In genomic region chr9:21547075-21547941, GRCm38 (mm10) we compare ENCODE assay signal across 8 mouse cellular contexts. TPM values are rescaled to one million over a fixed set of nuclear protein-coding genes. Genes with fewer than 3 reads are reported as not detected.
DNase-seq lines count a peak whose midpoint lies in the region; TF ChIP-seq lines count a peak whose summit lies in the region.

No protein-coding gene starts in this region.

- TF ChIP-seq CTCF in heart, adult 2 months (IDR thresholded peaks at IDR 0.05), result no peak
- TF ChIP-seq CTCF in kidney, adult 2 months (conservative IDR thresholded peaks at IDR 0.05; ENCODE audit: insufficient read depth, insufficient read length, low read depth, low read length), result no peak
- TF ChIP-seq CTCF in liver, adult 2 months (IDR thresholded peaks at IDR 0.05; ENCODE audit: low read depth, low read length), result 0 out of 2 replicates have a peak, but pooled peaks have one; percentile 16

- H3K4me1 ChIP-seq in embryonic facial prominence, embryonic 10.5 days, result peaks cover 26% of the 10 kb centered on the region
- H3K4me1 ChIP-seq in heart, adult 2 months (ENCODE audit: control insufficient read depth, insufficient read depth, low read length), result peaks cover 3% of the 10 kb centered on the region
- peaks cover 7% of the 10 kb centered on the region; the same call in 1 of the 2 replicates for H3K4me1 ChIP-seq in kidney, adult 2 months (ENCODE audit: control insufficient read depth, insufficient read depth, low read length)
- peaks cover 2% of the 10 kb centered on the region for H3K4me1 ChIP-seq in liver, adult 2 months (ENCODE audit: control insufficient read depth, insufficient read depth, low read length)

- DNase-seq in 416B (ENCODE audit: low read depth), result peak; percentile 49
- DNase-seq in adrenal gland, adult (ENCODE audit: inconsistent age in 2 of 2, low spot score in 1 of 2), result peak; percentile 81 to 83
- DNase-seq in embryonic facial prominence, embryonic 10.5 days (ENCODE audit: low spot score), result peak; percentile 75
- DNase-seq in heart, adult 2 months, result peak; percentile 59
- peak; percentile 68 for DNase-seq in kidney, adult 2 months
- DNase-seq in liver, adult 2 months (ENCODE audit: extremely low read depth, low read depth, low spot score), result peak; percentile 29
- peak; percentile 80 for DNase-seq in naive thymus-derived CD4-positive, alpha-beta T cell, adult 2 months (ENCODE audit: low read depth)
- DNase-seq in testis, postnatal 14 days (ENCODE audit: low spot score), result peak; percentile 80

- intact Hi-C loops in heart, adult 2 months (cut with DNase I), result loop anchor here (1.0 kb wide), 1 partner anchor 45 kb away; the partner anchor contains the start of genes Timm29 and Yipf2

- TF ChIP-seq EP300 in heart, adult 2 months (IDR thresholded peaks at IDR 0.05; ENCODE audit: insufficient read depth, low read depth, low read length), result no peak

- peak overlapping the region; percentile 99 for H3K27ac ChIP-seq in embryonic facial prominence, embryonic 10.5 days (replicated peaks)
- H3K27ac ChIP-seq in heart, adult 2 months, result peak overlapping the region; percentile 94
- H3K27ac ChIP-seq in kidney, adult 2 months (ENCODE audit: insufficient read depth, low read depth, low read length), result peak overlapping the region; percentile 80
- peak overlapping the region; percentile 62 for H3K27ac ChIP-seq in liver, adult 2 months (replicated peaks; ENCODE audit: insufficient read depth, low read depth, low read length)

- peak overlapping the region; percentile 96 for H3K9ac ChIP-seq in heart, adult 2 months (ENCODE audit: low read depth, low read length)
- H3K9ac ChIP-seq in liver, adult 2 months (ENCODE audit: low read depth, low read length), result peak overlapping the region; percentile 98

- H3K79me2 ChIP-seq in heart, adult 2 months (replicated peaks; ENCODE audit: control insufficient read depth, insufficient read depth, low read length), result no peaks in the 10 kb centered on the region
- H3K79me2 ChIP-seq in liver, adult 2 months (ENCODE audit: control insufficient read depth, insufficient read depth, low read length), result peaks cover 10% of the 10 kb centered on the region; the same call in 1 of the 2 replicates

- 1% methylated on average over 65 of the region's 66 CpGs for WGBS in embryonic facial prominence, embryonic 10.5 days
- 2% methylated on average over 57 of the region's 66 CpGs for WGBS in heart, adult 2 months
- WGBS in kidney, adult 2 months, result 1% methylated on average over 66 of the region's 66 CpGs
- under 1% methylated on average over 60 of the region's 66 CpGs for WGBS in liver, adult 2 months

- TF ChIP-seq POLR2A in heart, adult 2 months (IDR thresholded peaks at IDR 0.05; ENCODE audit: insufficient read depth, low read depth, low read length), result no peak
- TF ChIP-seq POLR2A in kidney, adult 2 months (IDR thresholded peaks at IDR 0.05; ENCODE audit: low read depth, low read length), result no peak
- TF ChIP-seq POLR2A in liver, adult 2 months (IDR thresholded peaks at IDR 0.05; ENCODE audit: extremely low read depth, insufficient read depth, low read length), result no peak

- H3K36me3 ChIP-seq in embryonic facial prominence, embryonic 10.5 days (replicated peaks), result peaks cover 38% of the 10 kb centered on the region
- no peaks in the 10 kb centered on the region; the same call in 1 of the 2 replicates for H3K36me3 ChIP-seq in heart, adult 2 months (ENCODE audit: control insufficient read depth, insufficient read depth, low read length)
- no peaks in the 10 kb centered on the region for H3K36me3 ChIP-seq in kidney, adult 2 months (ENCODE audit: control insufficient read depth, insufficient read depth, low read length)
- H3K36me3 ChIP-seq in liver, adult 2 months (ENCODE audit: control insufficient read depth, insufficient read depth, low read length), result no peaks in the 10 kb centered on the region

- H3K9me3 ChIP-seq in embryonic facial prominence, embryonic 10.5 days, result no peaks in the 10 kb centered on the region

- no peaks in the 10 kb centered on the region for H3K27me3 ChIP-seq in embryonic facial prominence, embryonic 10.5 days (replicated peaks; ENCODE audit: low read depth, poor library complexity, severe bottlenecking)
- no peaks in the 10 kb centered on the region for H3K27me3 ChIP-seq in heart, adult 2 months (ENCODE audit: control insufficient read depth, insufficient read depth, low read length)
- no peaks in the 10 kb centered on the region for H3K27me3 ChIP-seq in kidney, adult 2 months (replicated peaks; ENCODE audit: control insufficient read depth, insufficient read depth, low read length)
- H3K27me3 ChIP-seq in liver, adult 2 months (ENCODE audit: control insufficient read depth, insufficient read depth, low read length), result no peaks in the 10 kb centered on the region

- H3K4me3 ChIP-seq in embryonic facial prominence, embryonic 10.5 days, result peak overlapping the region; percentile 89
- peak overlapping the region; percentile 85 for H3K4me3 ChIP-seq in heart, adult 2 months
- peak overlapping the region; percentile 92 for H3K4me3 ChIP-seq in kidney, adult 2 months (ENCODE audit: insufficient read depth, low read depth, low read length)
- peak overlapping the region; percentile 96 for H3K4me3 ChIP-seq in liver, adult 2 months (ENCODE audit: insufficient read depth, low read depth, low read length)

RNA-seq across cellular contexts. Expression of gene Carm1, which starts 0.6 kb away (rescaled TPM):
- 73.1 and 84.1 TPM in 2 replicates for polyA plus RNA-seq in embryonic facial prominence, embryonic 10.5 days (2016; fragmentation: Nextera tagmentation; extraction: Ambion mirVana)
- total RNA-seq in heart, adult 2 months (2021), result 10 to 100 TPM; 61.5 to 66.5 TPM
- polyA plus RNA-seq in heart, adult 2 months (2012; rRNA removed), result 65.4 and 77.6 TPM in 2 replicates
- polyA plus RNA-seq in kidney, adult 2 months (2012; rRNA removed), result 47.7 and 54.6 TPM in 2 replicates
- 5.0 and 8.1 TPM in 2 replicates for total RNA-seq in liver, adult 2 months (2014; rRNA removed)
- 23.4 and 28.5 TPM in 2 replicates for polyA plus RNA-seq in liver, adult 2 months (2012; rRNA removed)

RNA-seq across cellular contexts. Expression of gene AB124611, which starts 21.3 kb away (rescaled TPM):
- 4.7 and 4.9 TPM in 2 replicates for polyA plus RNA-seq in embryonic facial prominence, embryonic 10.5 days (2016; fragmentation: Nextera tagmentation; extraction: Ambion mirVana)
- 1 to 10 TPM; 1.4 to 2.4 TPM for total RNA-seq in heart, adult 2 months (2021)
- 1.5 TPM in 2 replicates for polyA plus RNA-seq in heart, adult 2 months (2012; rRNA removed)
- polyA plus RNA-seq in kidney, adult 2 months (2012; rRNA removed), result 1.2 and 2.6 TPM in 2 replicates
- 3.5 and 4.6 TPM in 2 replicates for total RNA-seq in liver, adult 2 months (2014; rRNA removed)
- 2.2 and 3.4 TPM in 2 replicates for polyA plus RNA-seq in liver, adult 2 months (2012; rRNA removed)

RNA-seq across cellular contexts. Expression of gene Tmed1, which starts 37.3 kb away (rescaled TPM):
- polyA plus RNA-seq in embryonic facial prominence, embryonic 10.5 days (2016; fragmentation: Nextera tagmentation; extraction: Ambion mirVana), result 119 and 121 TPM in 2 replicates
- total RNA-seq in heart, adult 2 months (2021), result 10 to 100 TPM; 40.9 to 47.2 TPM
- 48.1 and 58.9 TPM in 2 replicates for polyA plus RNA-seq in heart, adult 2 months (2012; rRNA removed)
- polyA plus RNA-seq in kidney, adult 2 months (2012; rRNA removed), result 47.7 and 50.5 TPM in 2 replicates
- 19.2 and 23.2 TPM in 2 replicates for total RNA-seq in liver, adult 2 months (2014; rRNA removed)
- polyA plus RNA-seq in liver, adult 2 months (2012; rRNA removed), result 24.9 and 26.5 TPM in 2 replicates

RNA-seq across cellular contexts. Expression of gene Timm29, which starts 45.2 kb away (rescaled TPM):
- polyA plus RNA-seq in embryonic facial prominence, embryonic 10.5 days (2016; fragmentation: Nextera tagmentation; extraction: Ambion mirVana), result 32.0 and 32.7 TPM in 2 replicates
- 10 to 100 TPM; 55.2 to 63.8 TPM for total RNA-seq in heart, adult 2 months (2021)
- polyA plus RNA-seq in heart, adult 2 months (2012; rRNA removed), result 35.2 and 58.6 TPM in 2 replicates
- polyA plus RNA-seq in kidney, adult 2 months (2012; rRNA removed), result 33.6 and 34.0 TPM in 2 replicates
- total RNA-seq in liver, adult 2 months (2014; rRNA removed), result 13.0 and 18.7 TPM in 2 replicates
- 26.7 TPM in 2 replicates for polyA plus RNA-seq in liver, adult 2 months (2012; rRNA removed)

RNA-seq across cellular contexts. Expression of gene Yipf2, which starts 45.3 kb away (rescaled TPM):
- polyA plus RNA-seq in embryonic facial prominence, embryonic 10.5 days (2016; fragmentation: Nextera tagmentation; extraction: Ambion mirVana), result 19.0 and 21.2 TPM in 2 replicates
- total RNA-seq in heart, adult 2 months (2021), result 1 to 10 TPM; 6.4 to 8.0 TPM
- polyA plus RNA-seq in heart, adult 2 months (2012; rRNA removed), result 11.2 and 12.5 TPM in 2 replicates
- polyA plus RNA-seq in kidney, adult 2 months (2012; rRNA removed), result 39.9 and 44.9 TPM in 2 replicates
- total RNA-seq in liver, adult 2 months (2014; rRNA removed), result 24.6 and 25.9 TPM in 2 replicates
- 33.5 and 43.9 TPM in 2 replicates for polyA plus RNA-seq in liver, adult 2 months (2012; rRNA removed)

Comparison
In these comparisons a context has a peak if more than half of its experiments do, and no peak if none do; other contexts are left out.
1. Peak in every context shown above with its lines: DNase-seq, H3K4me3 ChIP-seq and H3K27ac ChIP-seq.
2. DNase-seq: peak in every context shown above with its lines; median percentile 82 in adrenal gland, adult; 80 in naive thymus-derived CD4-positive, alpha-beta T cell, adult 2 months; 80 in testis, postnatal 14 days; 75 in embryonic facial prominence, embryonic 10.5 days; 68 in kidney, adult 2 months; 59 in heart, adult 2 months; 49 in 416B; 29 in liver, adult 2 months.